Mouse (Mus musculus) ovary, postnatal 36 days (tissue): Measurements from ENCODE around the gene Ccdc106.

Experiments
- DNase-seq: peaks from one replicate; pipeline ENCODE4 v3.0.0; 2022; ENCODE audit warnings: low spot score, mixed read lengths

Gene Ccdc106

DNA sequence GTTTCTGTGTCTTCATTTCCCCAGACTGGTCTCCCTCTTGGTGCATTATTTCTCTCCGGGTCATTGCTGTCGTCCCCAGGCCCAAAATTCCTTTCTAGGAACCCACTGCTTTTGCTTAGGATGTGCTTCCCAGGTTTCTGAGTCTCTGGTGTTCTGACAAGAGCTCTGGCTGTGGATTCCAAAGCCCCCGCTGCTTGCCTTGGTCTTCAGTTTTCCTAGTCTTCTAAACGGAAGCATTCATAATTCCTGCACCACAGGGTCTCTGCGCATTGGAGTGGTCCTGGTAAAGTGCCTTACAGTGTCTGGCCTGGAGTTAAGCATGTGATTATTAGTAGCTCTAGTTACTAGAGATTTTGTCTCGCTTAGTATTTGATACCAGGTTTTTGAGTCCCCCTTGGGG, 60.5 kb downstream of the Ccdc106 start:
- DNase-seq = no peak

DNA sequence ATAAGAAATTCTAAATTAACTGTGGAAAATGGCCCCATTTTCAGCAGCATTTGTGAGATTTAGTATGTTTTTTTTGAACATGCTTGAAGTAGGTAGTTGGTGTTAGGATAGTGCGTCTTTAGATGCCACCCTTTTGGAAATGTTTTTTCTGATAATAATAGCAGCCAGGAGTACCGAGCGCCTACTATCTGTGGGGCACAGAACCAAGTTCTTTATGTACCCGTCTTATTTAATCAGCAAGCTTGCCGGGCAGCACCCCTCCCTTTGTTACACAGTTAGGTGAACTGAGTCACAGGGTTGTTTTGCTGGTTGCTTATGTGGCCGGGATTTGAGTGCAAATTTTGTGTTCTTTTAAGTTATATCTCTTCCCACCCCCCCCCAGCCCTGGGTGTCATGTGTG, 60.9 kb downstream of the Ccdc106 start:
- no peak for DNase-seq

DNA sequence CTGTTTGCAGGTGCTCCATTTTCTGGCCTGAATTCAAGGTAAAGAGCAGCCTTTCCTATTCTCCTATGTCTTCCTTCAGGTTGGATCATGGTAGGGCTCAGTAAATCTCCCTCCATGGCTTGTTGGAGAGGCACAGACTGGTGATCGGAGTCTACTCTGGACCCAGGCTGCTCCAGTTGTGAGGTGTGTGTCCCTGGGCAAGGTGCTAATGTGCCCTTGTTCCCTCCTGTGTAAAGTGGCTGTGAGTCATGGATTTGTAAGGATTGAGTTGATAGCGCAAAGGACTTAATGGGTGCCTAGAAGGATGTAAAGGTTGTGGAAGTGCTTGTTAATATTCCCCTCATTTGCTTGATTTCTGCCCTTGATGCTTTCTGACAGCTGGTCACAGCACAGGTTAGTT, 61.6 kb downstream of the Ccdc106 start:
- DNase-seq = no peak

DNA sequence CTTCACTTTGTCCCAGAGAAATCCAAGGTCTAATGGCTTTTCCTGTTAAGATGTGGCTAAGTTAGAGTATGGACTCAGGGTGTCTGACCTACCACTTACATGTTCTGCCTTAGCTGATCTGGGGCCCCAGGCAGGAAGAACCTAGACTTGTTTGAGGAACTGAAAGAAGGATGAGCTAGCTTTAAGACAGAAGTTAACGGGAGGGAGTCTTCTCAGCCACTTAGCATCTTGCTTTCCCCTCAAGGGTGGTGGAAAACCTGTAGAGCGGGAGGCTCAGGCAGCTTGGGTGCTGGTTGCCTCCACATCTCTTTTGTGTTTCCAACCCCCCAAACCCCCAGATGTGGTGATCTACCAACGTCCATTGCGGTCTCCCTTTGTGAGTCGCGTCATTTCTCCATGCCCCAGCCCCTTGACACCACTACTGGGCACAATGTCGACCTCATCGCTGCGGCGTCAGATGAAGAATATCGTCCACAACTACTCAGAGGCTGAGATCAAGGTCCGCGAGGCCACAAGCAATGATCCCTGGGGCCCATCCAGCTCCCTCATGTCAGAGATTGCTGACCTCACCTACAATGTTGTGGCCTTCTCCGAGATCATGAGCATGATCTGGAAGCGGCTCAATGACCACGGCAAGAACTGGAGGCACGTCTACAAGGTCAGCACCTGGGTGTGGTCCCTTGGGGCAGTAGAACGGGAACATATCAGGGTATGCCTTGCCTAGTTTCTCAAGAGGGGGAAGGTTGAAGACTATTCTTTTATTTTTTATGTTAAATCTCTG, 63.2 kb downstream of the Ccdc106 start:
- DNase-seq = no peak

DNA sequence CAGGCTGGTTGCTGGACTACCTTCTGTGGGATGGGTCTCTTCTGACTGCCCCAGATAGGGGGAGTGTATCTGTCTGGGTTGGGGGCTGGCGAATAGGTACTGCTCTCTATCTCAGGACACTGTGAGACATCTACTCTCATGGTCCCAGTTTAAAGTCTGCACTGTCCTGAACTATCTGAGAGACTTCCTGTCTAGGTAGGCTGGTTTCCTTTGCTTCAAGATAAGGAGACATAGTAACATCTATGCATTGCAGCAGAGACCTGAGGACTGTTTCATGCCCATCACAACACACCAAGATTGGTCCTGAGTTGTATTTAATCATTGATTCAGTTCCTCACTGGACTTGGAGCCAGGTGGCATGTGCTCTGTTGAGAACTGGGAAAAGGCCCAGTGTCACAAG, 65.2 kb downstream of the Ccdc106 start:
- DNase-seq = no peak

DNA sequence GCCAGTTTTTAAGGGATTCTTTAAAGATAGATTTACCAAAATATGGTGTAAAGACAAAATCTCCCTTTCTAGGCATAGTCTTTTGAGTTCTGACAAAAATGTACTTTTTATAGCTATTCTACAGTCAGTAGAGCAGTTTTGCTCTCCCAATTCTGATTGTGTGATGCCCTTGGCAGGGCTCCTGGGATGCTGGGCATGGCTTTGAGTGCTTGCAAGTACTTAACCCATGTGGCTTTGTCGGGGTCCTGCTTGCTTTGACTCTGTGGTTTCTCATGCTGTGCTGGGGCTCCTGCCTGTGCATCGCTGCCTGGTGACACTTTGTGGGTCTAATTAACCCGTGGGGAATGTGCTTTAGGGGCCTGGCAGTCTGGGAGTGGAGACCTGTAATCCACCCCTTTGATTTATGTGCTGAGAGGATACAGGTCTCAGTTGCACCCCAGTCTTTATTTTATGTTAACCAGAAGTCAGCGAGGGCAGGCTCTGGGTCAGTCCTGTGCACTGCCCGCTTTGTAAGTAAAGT, 66.6 kb downstream of the Ccdc106 start:
- DNase-seq = no peak

DNA sequence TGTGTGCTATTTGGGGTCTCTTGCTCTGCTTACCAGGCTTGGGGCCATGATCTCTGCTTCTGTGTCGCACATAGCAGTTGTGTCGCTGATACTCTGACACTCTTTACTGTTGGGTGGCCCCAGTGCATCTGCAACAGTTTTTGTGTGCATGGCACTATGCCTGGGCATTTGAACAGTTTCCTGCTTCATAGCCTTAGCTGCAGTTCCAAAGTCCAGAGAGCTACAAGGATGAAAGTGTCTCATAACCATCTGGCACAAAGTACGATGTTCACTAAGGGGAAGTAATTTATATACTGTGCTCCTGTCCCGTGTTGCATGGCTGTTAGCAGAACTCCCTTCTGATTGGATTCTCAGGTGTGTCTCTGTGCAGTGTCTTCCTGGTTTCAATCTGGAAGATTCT, 67.5 kb downstream of the Ccdc106 start:
- DNase-seq = no peak

DNA sequence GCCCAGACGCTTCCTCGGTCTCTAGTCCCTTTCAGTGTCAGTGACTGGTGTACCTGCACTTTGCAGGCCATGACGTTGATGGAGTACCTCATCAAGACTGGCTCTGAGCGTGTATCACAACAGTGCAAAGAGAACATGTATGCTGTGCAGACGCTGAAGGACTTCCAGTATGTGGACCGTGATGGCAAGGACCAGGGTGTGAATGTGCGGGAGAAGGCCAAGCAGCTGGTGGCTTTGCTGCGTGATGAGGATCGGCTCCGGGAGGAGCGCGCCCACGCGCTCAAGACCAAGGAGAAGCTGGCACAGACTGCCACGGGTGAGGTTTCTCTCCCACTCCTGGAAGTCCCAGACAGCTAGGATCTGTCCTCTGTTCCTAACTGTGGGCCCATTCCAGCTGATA, 69.5 kb downstream of the Ccdc106 start:
- no peak for DNase-seq

DNA sequence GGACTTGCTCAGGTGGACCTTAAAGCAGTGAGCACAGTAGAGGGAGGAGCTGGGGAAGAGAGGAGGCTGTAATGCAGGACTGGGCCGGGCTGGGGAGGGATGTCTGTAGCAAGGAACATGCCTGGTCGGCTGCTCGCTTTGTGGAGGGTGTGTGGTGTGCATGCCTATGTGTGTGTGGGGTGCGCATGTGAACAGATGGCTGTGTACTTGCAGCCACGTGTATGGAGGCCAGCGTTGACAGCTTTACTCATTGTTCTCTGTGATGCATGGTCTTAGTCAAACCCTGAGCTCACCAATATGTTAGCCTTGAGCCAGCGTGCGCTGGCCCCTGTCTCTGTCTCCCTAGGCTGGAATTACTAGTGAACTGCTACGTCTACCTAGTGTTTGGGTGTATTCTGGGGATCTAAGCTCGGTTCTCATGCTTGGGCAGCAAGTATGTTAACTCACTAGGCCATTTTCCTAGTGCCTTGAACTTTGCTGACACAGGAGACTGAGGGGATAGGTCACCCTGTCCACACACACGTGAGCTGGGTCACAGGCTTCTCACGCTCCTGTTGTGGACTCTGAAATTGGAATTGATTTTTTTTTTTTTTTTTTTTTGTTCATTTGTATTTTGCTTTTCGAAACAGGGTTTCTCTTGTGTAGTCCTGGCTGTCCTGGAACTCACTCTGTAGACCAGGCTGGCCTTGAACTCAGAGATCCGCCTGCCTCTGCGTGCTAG, 70.8 kb downstream of the Ccdc106 start:
- no peak for DNase-seq

DNA sequence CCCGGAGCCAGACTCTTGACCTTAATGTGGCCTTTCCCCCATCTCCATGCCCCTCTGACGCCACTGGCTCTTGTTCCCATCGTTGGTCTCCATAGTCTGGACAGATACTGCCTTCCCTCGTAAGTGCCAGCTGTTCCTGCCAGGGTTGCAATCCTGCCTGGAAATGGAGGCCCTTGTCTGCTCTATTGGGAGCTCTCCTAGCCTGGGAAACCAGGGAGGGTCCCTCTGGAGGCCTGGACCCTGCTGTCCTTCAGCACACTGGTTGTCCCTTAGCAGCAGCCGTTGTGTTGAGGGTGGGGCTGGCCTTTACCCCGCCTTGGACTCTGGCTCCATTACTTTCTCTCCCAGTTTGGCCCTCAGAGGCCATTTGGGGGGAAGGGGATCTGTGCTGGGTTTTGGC, 72.0 kb downstream of the Ccdc106 start:
- no peak for DNase-seq

DNA sequence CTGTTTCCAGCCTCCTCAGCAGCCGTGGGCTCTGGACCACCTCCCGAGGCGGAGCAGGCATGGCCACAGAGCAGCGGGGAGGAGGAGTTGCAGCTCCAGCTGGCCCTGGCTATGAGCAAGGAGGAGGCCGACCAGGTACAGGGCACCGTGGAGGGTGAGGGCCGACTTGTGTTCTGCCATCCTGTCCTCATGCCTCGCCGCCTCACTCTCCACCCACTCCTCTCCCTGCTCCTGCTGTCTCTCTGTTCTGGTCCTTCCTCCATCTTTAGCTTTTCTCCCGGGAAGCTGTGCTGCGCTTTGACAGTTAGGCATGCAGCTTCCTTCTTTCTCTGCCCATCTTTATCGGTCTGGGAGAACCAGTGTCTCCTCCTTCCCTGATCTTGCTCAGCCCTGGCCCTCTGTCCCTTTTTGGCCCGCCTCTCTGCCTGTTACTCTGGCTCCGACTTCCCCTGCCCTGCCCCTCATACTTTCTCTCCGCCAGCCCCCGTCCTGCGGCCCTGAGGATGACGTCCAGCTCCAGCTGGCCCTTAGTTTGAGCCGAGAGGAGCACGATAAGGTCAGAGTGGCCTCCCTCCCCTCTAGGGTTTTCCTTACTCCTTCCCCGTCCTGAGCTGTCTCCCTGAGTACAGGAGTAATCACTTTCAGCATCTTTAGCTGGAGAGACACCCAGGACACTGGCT, 72.6 kb downstream of the Ccdc106 start:
- no peak for DNase-seq

DNA sequence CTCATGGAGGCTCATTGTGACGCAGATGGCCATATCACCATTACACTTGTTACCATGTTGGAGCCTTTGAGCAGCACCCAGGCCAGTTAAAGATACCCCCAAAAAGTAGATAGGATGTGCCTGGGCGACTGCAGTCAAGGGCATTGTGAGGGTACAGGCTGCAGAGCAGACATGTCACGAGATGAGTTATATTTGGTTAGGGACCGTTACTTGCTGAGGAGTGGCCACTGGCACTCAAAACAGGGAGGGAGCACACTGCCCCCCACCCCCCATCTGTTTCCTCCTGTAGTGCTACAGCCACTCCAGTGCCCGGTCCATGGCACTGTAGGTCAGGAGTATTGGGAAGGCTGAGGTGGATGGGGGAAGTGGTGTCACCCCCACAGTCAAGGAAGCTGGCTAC, 78.4 kb downstream of the Ccdc106 start:
- no peak for DNase-seq

DNA sequence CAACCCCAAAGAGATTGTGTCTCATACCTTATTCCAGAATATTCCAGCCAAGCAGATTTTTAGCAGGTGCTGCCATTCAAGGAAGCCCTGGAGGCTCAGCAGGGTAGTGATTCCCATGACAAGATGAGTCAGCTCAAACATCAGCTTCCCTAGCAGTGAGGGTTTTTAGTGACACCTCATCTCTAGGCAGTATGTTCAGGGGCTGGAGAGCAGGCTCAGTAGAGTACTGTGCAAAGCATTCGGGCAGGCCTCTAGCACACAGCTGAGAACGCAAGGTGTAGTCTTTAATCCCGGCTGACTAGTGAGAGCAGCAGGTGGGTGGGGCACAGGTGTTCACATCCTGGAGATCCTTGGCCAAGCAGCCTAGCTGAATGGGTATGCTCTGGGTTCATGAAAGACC, 79.4 kb downstream of the Ccdc106 start:
- DNase-seq = no peak

DNA sequence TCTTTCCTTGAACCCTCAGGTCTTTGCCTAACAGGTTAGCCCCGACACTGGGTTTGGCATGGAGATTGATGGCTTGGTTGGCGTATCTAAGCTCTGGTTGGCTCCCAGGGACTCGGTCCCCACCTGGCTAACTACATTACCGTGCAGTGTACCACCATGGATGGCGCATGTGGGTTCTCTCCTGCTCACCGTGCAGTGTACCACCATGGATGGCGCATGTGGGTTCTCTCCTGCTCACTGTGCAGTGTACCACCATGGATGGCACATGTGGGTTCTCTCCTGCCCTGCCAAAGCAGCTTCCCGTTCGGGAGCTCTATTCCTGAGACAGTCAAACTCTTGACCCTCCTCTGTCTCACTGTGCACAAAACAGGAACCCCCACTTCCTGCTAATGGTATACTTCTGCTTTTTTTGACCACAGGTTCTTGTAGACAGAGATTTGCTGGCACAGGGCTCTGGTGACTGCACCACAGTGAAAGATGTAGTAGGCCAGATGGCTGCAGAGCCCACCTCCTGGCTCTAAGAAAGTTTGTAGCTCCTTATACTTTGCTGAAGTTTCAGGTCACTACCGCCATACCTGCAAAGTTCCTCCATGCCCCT, 80.8 kb downstream of the Ccdc106 start:
- DNase-seq = no peak

DNA sequence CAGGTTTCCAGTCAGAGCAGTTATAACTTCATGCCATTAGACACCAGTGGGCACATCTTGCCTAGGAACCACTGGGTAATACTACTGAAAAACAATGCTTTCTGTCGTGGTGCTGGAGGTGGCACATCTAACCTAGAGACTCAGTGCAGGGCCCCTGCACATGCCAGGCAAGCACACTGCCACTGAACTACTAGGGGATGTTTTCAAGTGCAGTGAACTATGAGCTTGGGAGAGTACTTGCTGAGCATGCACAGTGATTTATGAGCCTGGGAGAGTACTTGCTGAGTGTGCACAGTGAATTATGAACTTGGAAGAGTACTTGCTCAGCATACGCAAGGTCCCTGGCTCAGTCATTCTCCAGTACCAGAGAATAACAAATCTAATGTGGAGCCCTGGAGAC, 82.2 kb downstream of the Ccdc106 start:
- DNase-seq = no peak

DNA sequence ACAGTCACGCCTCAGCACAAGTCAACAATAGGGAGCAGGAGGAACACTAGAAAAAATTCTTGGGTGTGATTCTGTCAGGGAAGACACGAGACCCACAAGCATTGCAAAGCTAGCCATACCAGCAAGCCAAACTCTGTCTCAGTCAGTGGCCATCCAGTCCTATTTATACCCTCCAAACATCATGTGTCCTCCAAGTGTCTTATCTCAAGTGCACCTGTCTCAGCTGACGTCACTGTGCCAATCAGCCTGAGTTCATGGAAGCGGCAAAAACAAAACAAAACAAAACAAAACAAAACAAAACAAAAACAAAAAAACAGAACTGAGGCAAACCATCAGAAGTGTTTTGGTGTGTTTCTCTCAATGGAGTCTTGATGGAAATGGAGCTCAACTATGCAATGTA, 87.9 kb downstream of the Ccdc106 start:
- DNase-seq = no peak

DNA sequence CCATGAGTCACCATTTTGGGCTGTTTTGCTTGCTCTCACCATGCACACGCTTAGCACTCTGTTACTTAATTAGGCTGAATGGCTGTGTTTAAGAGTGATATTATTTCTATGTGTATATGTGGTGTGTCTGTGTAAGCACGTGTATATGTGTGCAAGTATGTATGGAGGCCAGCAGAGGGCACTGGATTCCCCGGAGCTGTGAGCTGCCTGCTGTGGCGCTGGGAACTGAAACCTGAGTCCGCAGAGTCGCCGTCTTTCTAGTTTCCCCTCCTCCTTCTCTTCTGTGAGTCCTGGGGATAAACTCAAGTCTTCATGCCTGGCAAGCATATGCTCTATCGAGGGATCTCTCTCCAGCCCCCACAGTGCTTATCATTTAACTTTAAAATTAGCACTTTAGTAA, 88.9 kb downstream of the Ccdc106 start:
- DNase-seq = no peak
